Mouse (Mus musculus): ENCODE results near the gene Hk2.

DNA sequence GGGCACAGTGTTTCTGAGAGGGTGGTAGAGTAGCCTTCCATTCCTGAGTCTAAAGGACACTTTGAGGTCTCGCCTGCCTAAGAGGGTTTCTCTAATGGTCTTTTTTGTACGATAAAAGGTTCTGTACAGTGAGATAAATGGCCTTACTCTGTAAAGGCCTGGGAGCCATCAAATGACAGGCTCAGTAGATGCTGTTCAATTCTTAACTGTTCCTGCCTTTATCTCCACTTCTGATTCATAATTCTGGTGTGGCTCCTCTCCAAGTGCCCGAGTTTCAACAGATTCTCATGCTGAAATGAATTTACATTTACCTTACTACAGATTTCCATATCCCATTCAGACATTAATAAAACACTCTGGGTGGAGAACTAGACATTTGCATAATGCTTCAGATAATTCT, 46.5 kb upstream of the Hk2 start:
- TF ChIP-seq POLR2A (IDR thresholded peaks at IDR 0.05; ENCODE audit: control insufficient read depth, low read depth, low read length) (no peak), CTCF (IDR thresholded peaks at IDR 0.05; ENCODE audit: control insufficient read depth, insufficient read depth, insufficient replicate concordance, low read depth, low read length) (no peak)

All from testis, adult 2 months (tissue).